Mouse (Mus musculus) lung, embryonic 16.5 days (tissue): ENCODE data around the gene Pfkm. TPM values are rescaled to one million over a fixed set of nuclear protein-coding genes. Genes with fewer than 3 reads are reported as not detected.

Experiments
- ATAC-seq: fragments of 200-750 bp; cut with Nextera tagmentation; 2 replicates; pipeline ENCODE4 v1.8.0; 2017; ENCODE audit warnings: low read depth, mild to moderate bottlenecking, moderate library complexity
- H3K27ac ChIP-seq: fragments of 300-500 bp; sonication (generic); 2 replicates; pipeline ENCODE4 v1.5.1; 2014; ENCODE audit warnings: mild to moderate bottlenecking, control low read depth, low read length
- H3K27me3 ChIP-seq: fragments of 300-500 bp; sonication (generic); 2 replicates; pipeline ENCODE4 v1.6.1; 2014; ENCODE audit warnings: low read depth, low read length, mixed read lengths; ENCODE audit not compliant: control insufficient read depth, insufficient read depth
- H3K36me3 ChIP-seq: fragments of 300-500 bp; sonication (generic); 2 replicates; pipeline ENCODE4 v1.6.1; 2014; ENCODE audit warnings: low read length; ENCODE audit not compliant: control insufficient read depth, insufficient read depth
- H3K4me1 ChIP-seq: fragments of 300-500 bp; sonication (generic); replicated peaks from 2 replicates; pipeline ENCODE4 v1.6.1; 2014; ENCODE audit warnings: low read length, mixed read lengths; ENCODE audit not compliant: control insufficient read depth, insufficient read depth
- H3K4me2 ChIP-seq: fragments of 300-500 bp; sonication (generic); 2 replicates; pipeline ENCODE4 v1.6.1; 2014; ENCODE audit warnings: low read depth, low read length, control low read depth
- H3K4me3 ChIP-seq: fragments of 300-500 bp; sonication (generic); 2 replicates; pipeline ENCODE4 v1.5.1; 2014; ENCODE audit warnings: mild to moderate bottlenecking, low read length, control low read depth
- H3K9ac ChIP-seq: fragments of 300-500 bp; sonication (generic); 2 replicates; pipeline ENCODE4 v1.6.1; 2014; ENCODE audit warnings: low read length, control low read depth
- H3K9me3 ChIP-seq: fragments of 300-500 bp; sonication (generic); 2 replicates; pipeline ENCODE4 v1.6.1; 2016; ENCODE audit warnings: low read length; ENCODE audit not compliant: control insufficient read depth
- WGBS: fragments of 180-500 bp; shearing (Covaris S2); extraction: QIAGEN DNeasy Blood & Tissue Kit; methylation state at CpG from one replicate; pipeline ENCODE4 v1.1.7; 2014; 5-methylcytosine and 5-hydroxymethylcytosine counted together
- polyA plus RNA-seq: library from polyadenylated mRNA; unstranded; fragments of >200 nt; fragmentation: Nextera tagmentation; extraction: Ambion mirVana; gene quantifications from 2 replicates; pipeline ENCODE4 v1.2.1, GENCODE M21; 2015

Pfkm gene
- polyA plus RNA-seq, 1 experiment from 2014 or later, result 32.2 TPM

DNA sequence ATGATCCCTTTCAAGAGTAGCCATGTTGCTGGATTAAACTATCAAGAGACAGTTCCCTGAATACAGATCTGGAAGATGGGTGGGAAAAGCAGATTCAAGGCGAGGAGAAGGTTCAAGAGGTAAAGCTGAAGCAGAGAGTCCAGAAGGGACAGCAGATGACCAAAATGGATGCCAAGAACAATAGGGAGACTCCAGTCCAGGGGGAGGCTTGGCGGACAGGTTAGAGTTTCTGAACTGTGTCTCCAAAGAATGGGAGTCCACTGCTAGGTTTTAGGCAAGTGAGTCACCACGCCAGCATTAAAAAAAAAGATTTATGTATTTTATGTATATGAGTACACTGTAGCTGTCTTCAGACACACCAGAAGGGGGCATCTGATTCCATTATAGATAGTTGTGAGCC, 62.2 kb downstream of the Pfkm start:
- 76% methylated on average over 3 of the region's 3 CpGs for WGBS
- Histone ChIP-seq H3K4me2 (no peak overlapping the region), H3K4me1 (no peaks in the 10 kb centered on the region), H3K27ac (no peak overlapping the region), H3K36me3 (no peaks in the 10 kb centered on the region), H3K9me3 (no peaks in the 10 kb centered on the region), H3K4me3 (no peak overlapping the region), H3K27me3 (no peaks in the 10 kb centered on the region; the same call in 1 of the 2 replicates), H3K9ac (no peak overlapping the region)
- ATAC-seq, result no peak

DNA sequence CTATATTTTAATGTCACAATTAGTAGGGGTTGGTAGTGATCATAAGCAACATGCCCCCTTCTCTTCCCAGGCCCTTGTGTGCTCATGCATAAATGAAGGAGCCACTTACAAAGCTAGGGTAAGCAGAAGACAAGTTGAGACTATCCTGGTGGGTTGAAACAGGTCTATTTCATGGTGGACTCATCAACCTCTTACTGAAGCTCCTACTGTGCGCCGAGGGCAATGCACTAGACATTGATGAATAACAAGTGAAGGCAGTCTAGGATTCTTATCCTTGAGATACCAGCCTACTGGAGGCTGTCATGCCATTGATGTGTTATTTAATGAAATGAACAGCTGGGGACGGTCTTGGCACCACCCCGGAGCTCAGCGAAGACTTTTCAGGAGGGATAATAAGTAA, 62.9 kb downstream of the Pfkm start:
- Histone ChIP-seq H3K36me3 (no peaks in the 10 kb centered on the region), H3K27me3 (no peaks in the 10 kb centered on the region; the same call in 1 of the 2 replicates), H3K4me3 (no peak overlapping the region), H3K4me2 (no peak overlapping the region), H3K9ac (no peak overlapping the region), H3K4me1 (no peaks in the 10 kb centered on the region), H3K27ac (no peak overlapping the region), H3K9me3 (no peaks in the 10 kb centered on the region)
- 77% methylated on average over 5 of the region's 5 CpGs for WGBS
- ATAC-seq, result no peak

DNA sequence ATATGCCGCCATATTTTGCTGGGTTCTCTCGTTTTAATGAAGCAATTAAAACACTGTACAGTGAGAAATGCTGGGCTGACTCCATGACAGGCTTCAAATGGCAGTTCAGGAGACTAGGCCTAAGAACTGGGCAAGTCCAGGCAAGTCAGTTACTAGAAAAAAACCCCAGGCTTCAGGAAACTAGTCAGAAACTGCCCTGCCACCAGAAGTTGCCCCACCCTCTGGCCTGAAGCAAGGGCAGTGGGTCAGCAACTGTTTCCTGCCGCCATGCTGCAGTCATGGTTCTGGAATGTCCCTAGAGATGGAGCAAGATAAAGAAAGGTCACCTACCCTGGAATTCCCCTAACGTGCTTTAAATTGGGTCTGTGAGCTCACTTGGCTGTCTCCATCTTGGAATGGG, 63.6 kb downstream of the Pfkm start:
- no peaks in the 10 kb centered on the region; the same call in 1 of the 2 replicates for H3K27me3 ChIP-seq
- no peaks in the 10 kb centered on the region for H3K4me1 ChIP-seq
- H3K36me3 ChIP-seq, result no peaks in the 10 kb centered on the region
- ATAC-seq, result no peak
- H3K9ac ChIP-seq, result no peak overlapping the region
- H3K4me3 ChIP-seq, result no peak overlapping the region
- no peak overlapping the region for H3K4me2 ChIP-seq
- WGBS, result 56% methylated on average over 4 of the region's 4 CpGs
- no peak overlapping the region for H3K27ac ChIP-seq
- no peaks in the 10 kb centered on the region for H3K9me3 ChIP-seq

DNA sequence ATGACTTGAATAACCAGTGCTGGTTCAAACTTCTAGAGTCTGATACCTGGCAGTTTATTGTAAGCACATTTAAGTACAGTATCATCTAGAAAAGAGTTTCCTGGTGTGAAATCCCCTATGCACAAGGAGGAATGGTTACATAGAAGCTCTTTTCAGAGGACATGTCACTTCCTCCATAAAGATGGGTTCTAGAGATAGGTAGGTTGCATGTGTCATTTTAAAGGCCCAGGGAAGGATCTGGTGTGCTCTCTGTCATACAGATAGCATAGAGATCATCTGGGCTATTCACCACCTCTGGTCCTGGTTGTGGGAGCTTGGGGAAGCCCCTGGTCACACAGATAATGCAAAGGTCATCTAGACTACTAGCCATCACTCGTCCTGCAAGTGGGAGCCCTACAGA, 64.9 kb downstream of the Pfkm start:
- 45% methylated on average over 1 of the region's 1 CpGs for WGBS

DNA sequence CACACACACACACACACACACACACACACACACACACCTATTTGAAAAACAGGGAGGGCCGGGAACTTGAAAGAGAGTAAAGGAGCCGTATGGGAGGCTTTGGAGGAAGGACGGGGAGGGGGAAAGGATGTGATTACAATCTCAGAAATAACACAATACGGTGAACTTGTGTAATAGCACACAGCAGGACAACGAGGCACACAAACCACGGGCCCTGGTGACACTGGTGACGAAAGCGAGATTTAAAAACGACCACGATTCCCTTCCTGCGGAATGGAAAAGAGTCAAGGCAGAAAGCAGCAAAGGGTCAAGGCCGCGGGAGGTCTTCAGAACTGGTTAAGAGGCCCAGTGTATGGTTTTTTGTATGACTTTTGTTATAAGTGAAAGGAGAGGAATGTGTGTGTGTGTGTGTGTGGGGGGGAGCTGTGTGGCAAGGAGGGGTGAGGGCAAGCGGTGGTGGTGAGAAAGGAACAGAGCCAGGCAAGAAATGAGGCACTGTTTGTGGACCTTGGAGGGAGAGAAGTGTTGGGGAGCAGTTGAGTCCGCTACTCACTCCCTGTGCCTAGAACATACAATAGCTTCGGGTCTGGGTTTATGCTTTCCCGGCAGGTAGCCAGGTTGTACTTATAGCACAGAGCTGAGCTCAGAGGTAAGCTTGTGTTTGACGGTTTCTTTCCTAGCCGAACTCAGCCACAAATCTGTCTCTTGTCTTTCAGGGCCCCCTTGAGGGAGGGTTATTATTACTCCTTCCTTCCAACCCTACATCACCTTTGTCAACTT, 68.8 kb downstream of the Pfkm start:
- H3K9me3 ChIP-seq, result no peaks in the 10 kb centered on the region
- H3K4me3 ChIP-seq, result no peak overlapping the region
- H3K4me1 ChIP-seq, result no peaks in the 10 kb centered on the region
- ATAC-seq, result no peak
- no peak overlapping the region for H3K27ac ChIP-seq
- H3K4me2 ChIP-seq, result no peak overlapping the region
- peaks cover 10% of the 10 kb centered on the region for H3K27me3 ChIP-seq
- H3K9ac ChIP-seq, result no peak overlapping the region
- WGBS, result 64% methylated on average over 19 of the region's 19 CpGs
- H3K36me3 ChIP-seq, result no peaks in the 10 kb centered on the region

More for the DNA sequence above, 64.9 kb downstream of the Pfkm start:
- Histone ChIP-seq H3K4me3 (no peak overlapping the region), H3K9me3 (no peaks in the 10 kb centered on the region), H3K27me3 (no peaks in the 10 kb centered on the region), H3K36me3 (no peaks in the 10 kb centered on the region), H3K27ac (no peak overlapping the region), H3K9ac (no peak overlapping the region), H3K4me1 (no peaks in the 10 kb centered on the region), H3K4me2 (no peak overlapping the region)
- no peak for ATAC-seq

DNA sequence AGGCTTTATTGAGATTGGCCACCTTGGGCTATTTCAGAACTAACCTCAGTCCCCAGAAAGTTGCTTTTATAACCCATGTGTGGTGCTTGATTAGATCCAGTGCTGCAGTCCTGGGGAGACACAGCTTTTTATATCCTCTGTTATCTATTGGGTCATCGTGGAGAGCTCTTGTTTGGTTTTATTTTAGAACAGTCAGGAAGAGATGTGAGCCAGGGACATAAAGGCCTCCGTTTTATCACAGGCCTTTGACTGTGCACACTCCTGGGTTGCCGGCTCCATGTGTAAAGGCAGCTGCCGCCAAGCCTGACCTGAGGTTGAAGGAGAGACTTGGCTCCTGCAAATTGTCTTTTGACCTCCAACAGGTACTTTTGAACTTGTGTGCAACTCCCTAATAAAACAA, 70.2 kb downstream of the Pfkm start:
- H3K27ac ChIP-seq, result no peak overlapping the region

DNA sequence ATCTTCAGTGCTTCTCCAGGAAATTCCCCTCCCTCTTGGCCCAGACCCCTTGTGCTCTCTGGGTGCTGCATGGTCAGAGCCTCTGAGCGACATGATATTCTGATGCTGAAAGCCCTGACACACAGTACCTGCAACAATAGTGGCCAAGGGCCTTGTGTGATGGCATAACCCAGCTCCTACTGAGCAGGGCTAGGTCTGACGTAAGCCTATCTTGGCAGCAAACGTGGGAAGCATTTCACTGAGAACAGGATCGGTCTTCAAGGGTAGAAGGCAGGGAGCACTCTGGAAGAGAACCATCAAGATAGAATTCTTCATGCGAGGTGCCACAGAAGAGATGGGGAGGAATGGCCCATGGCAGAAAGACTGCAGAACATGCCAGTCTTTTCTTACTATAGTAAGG, 73.1 kb downstream of the Pfkm start, which contains the start of gene Asb8:
TSS of gene Asb8 (minus strand) at position 101 of the 400 bp plus-strand sequence.
- peaks cover 9% of the 10 kb centered on the region for H3K4me1 ChIP-seq
- H3K4me3 ChIP-seq, result no peak within 1 kb of the TSS
- no peaks in the 10 kb centered on the region for H3K36me3 ChIP-seq
- WGBS, result 77% methylated on average over 5 of the region's 5 CpGs
- ATAC-seq, result no peak
- H3K9me3 ChIP-seq, result no peaks in the 10 kb centered on the region
- H3K27me3 ChIP-seq, result peaks cover 52% of the 10 kb centered on the region
- no peak within 1 kb of the TSS for H3K27ac ChIP-seq
- no peak within 1 kb of the TSS for H3K4me2 ChIP-seq
- no peak within 1 kb of the TSS for H3K9ac ChIP-seq

More for the DNA sequence above, 70.2 kb downstream of the Pfkm start:
- no peak for ATAC-seq
- Histone ChIP-seq H3K9ac (no peak overlapping the region), H3K4me1 (0 out of 2 replicates have a peak, but pooled peaks cover 3% of the 10 kb centered on the region), H3K9me3 (no peaks in the 10 kb centered on the region), H3K4me3 (no peak overlapping the region), H3K27me3 (peaks cover 23% of the 10 kb centered on the region), H3K4me2 (no peak overlapping the region), H3K36me3 (no peaks in the 10 kb centered on the region)
- 66% methylated on average over 4 of the region's 4 CpGs for WGBS

DNA sequence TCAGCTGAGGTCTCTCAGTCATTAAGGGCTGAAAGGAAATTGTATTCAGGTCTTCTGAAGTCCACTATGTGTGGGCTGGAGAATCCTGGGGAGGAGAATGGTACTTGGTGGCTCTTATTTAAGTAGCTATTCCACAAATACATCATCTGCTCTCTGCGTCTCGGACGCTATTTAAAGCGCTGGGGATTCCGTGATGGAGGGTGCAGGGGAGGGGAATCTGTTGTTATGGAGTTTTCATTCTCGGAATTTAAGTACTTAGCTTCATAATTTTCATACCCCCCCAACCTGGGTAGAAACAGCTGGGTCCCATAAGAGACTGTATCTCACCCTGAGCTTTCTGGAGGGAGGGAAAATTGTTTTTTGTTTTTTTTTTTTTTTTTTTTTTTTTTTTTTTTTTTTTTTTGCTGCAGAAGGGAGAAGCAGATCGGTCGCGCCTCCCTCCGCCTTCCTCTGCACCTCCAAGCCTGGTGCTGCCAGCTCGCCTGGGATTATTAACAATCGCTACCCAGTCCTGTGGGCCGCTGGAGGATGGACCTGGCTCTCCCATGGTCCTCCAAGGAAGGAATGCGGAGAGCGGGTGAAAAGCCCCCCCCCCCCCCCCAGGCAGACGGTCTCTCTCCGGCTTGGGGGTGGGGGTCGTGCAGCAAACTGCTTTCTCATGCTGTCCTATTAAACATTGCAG, 74.7 kb downstream of the Pfkm start, which contains the start of gene Ccdc184:
TSS of gene Ccdc184 (plus strand) at position 196 of the 682 bp plus-strand sequence.
- Histone ChIP-seq H3K36me3 (no peaks in the 10 kb centered on the region), H3K4me3 (peak within 1 kb of the TSS; percentile 39), H3K27me3 (peaks cover 67% of the 10 kb centered on the region), H3K9me3 (no peaks in the 10 kb centered on the region), H3K4me2 (peak within 1 kb of the TSS; percentile 54), H3K9ac (no peak within 1 kb of the TSS), H3K4me1 (peaks cover 9% of the 10 kb centered on the region), H3K27ac (no peak within 1 kb of the TSS)
- 6% methylated on average over 13 of the region's 18 CpGs for WGBS
- ATAC-seq, result no peak; the same call in 1 of the 2 replicates
